Mouse (Mus musculus): Measurements from ENCODE around the gene Olfr73. TPM values are rescaled to one million over a fixed set of nuclear protein-coding genes. Genes with fewer than 3 reads are reported as not detected.
"Not testable (repeated sequence)": the region's sequence is repeated elsewhere in the genome, so short reads cannot be mapped to it uniquely, and the experiment has no call there.

Olfr73 gene
- polyA plus RNA-seq (2011; ENCODE audit: insufficient read depth, insufficient read length, low replicate concordance, missing spikeins) = not detected in 2 replicates

DNA sequence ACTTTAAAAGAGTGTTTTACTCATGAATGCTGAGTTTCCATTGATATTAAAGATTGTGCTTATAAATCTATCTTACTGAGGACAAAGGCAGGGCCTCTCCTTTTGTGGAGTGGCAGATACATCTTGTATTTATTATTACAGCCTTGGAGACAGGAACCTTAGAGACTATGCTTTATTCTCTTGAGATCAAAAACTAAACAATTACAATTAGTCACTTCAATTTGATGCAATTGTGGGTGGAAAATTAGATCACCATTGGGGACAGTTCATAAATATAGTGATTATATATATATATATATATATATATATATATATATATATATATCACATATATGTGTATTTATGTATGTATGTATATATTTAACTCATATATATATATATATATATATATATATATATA, at the start of gene Olfr73:
Olfr73 (minus strand) TSS at position 101 of the 400 bp plus-strand sequence.
- Histone ChIP-seq H3K27ac (ENCODE audit: control insufficient read depth, insufficient read depth, low read depth, low read length, poor library complexity) (no peak within 1 kb of the TSS), H3K4me1 (ENCODE audit: control insufficient read depth, insufficient read depth, low read length) (no peaks in the 10 kb centered on the region), H3K4me3 (replicated peaks; ENCODE audit: control insufficient read depth, low read depth, low read length) (no peak within 1 kb of the TSS)
- TF ChIP-seq CTCF (IDR thresholded peaks at IDR 0.05; ENCODE audit: control insufficient read depth, insufficient read depth, low read length) = no peak
- TF ChIP-seq POLR2A (IDR thresholded peaks at IDR 0.05; ENCODE audit: borderline replicate concordance, control insufficient read depth, low read depth, low read length) = no peak

DNA sequence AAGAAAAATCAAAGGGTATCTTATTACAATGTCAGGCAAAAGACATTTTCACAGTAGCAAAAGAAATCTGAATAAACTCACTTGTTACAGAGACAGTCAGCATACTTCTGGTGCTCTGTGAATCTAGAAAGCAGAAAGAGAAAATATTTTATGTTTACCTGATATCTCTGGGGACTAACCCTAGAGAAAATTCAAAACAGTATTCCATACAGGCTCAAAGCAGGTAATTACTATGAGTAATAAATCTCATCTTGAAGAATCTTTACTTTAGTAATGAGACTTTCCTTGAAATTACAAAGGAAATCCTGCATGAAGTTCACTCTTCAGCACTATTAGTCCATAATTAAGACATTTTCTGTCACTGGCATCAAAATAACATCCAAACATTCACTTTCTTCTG, 34.2 kb upstream of the Olfr73 start, which contains the start of gene Olfr1163:
Olfr1163 (minus strand) TSS at position 101 of the 400 bp plus-strand sequence.
- Histone ChIP-seq H3K27ac (ENCODE audit: control insufficient read depth, insufficient read depth, low read depth, low read length, poor library complexity) (no peak within 1 kb of the TSS), H3K4me3 (replicated peaks; ENCODE audit: control insufficient read depth, low read depth, low read length) (no peak within 1 kb of the TSS), H3K4me1 (ENCODE audit: control insufficient read depth, insufficient read depth, low read length) (no peaks in the 10 kb centered on the region)
- no peak for TF ChIP-seq CTCF (IDR thresholded peaks at IDR 0.05; ENCODE audit: control insufficient read depth, insufficient read depth, low read length)
- no peak for TF ChIP-seq POLR2A (IDR thresholded peaks at IDR 0.05; ENCODE audit: borderline replicate concordance, control insufficient read depth, low read depth, low read length)

DNA sequence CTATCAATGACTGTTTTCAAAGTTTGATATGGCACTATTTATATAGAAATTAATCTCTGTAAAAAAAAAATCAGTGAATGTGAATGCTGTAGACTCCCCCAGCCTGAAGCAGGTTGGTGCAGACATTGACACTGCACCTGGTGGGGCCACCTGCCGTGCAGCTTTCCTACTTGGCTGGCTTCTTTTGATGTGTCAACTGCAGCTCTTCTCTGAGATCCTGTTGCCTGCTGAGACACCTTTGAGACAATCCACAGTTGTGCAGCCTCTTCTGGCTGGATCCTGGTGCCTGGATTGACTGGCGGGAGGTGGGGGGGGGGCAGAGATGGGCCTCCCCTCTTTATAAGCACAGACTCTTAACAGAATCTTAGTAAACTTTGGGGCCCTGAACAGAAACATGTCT, 26.1 kb upstream of the Olfr73 start:
- Histone ChIP-seq H3K4me1 (ENCODE audit: control insufficient read depth, insufficient read depth, low read length) (no peaks in the 10 kb centered on the region), H3K4me3 (replicated peaks; ENCODE audit: control insufficient read depth, low read depth, low read length) (no peak overlapping the region), H3K27ac (ENCODE audit: control insufficient read depth, insufficient read depth, low read depth, low read length, poor library complexity) (no peak overlapping the region)
- WGBS = 77% methylated on average over 2 of the region's 2 CpGs
- TF ChIP-seq CTCF (IDR thresholded peaks at IDR 0.05; ENCODE audit: control insufficient read depth, insufficient read depth, low read length) (no peak), POLR2A (IDR thresholded peaks at IDR 0.05; ENCODE audit: borderline replicate concordance, control insufficient read depth, low read depth, low read length) (no peak)

DNA sequence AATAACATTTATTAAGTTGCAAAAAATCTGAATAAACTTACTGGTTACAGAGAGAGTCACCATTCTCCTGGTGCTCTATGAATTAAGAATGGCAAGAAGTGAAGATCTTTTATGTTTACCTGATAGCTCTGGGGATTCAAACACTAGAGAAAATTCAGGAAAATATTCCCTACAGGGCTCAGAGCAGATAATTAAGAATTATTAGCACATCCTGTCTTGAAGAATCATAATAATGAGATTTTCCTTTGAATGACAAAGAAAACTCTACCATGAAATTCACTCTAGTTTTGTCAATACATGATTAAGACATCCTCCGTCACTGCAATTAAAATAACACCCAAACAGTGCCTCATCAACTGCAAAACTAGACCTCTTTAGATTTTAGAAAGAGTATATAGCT, 13.5 kb upstream of the Olfr73 start, which contains the start of gene Olfr1162:
Olfr1162 (minus strand) TSS at position 101 of the 400 bp plus-strand sequence.
- Histone ChIP-seq H3K4me1 (ENCODE audit: control insufficient read depth, insufficient read depth, low read length) (no peaks in the 10 kb centered on the region), H3K27ac (ENCODE audit: control insufficient read depth, insufficient read depth, low read depth, low read length, poor library complexity) (no peak within 1 kb of the TSS), H3K4me3 (replicated peaks; ENCODE audit: control insufficient read depth, low read depth, low read length) (no peak within 1 kb of the TSS)
- WGBS = 63% methylated on average over 1 of the region's 1 CpGs
- TF ChIP-seq POLR2A (IDR thresholded peaks at IDR 0.05; ENCODE audit: borderline replicate concordance, control insufficient read depth, low read depth, low read length) (no peak), CTCF (IDR thresholded peaks at IDR 0.05; ENCODE audit: control insufficient read depth, insufficient read depth, low read length) (no peak)

DNA sequence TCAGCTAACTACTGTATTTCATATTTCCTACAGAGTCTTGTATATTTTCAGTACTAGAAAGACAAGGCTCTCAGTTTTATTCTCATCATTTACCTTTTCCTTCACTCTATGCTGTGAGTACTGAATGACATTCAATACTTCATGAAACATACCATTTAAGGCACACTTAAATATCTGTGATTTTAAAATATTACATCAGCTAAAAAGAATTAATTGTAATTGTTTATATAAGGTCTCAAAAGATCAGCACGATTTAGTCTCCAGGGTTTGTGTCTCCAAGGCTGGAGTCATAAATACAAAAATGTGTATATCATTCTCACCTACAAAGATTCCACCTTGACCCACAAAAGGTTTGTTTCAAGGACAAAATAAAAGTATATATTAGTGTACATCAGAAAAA, 15.0 kb downstream of the Olfr73 start, which contains the start of gene Olfr1161:
Olfr1161 (plus strand) TSS at position 301 of the 400 bp plus-strand sequence.
- H3K4me3 ChIP-seq (replicated peaks; ENCODE audit: control insufficient read depth, low read depth, low read length); H3K27ac ChIP-seq (ENCODE audit: control insufficient read depth, insufficient read depth, low read depth, low read length, poor library complexity); H3K4me1 ChIP-seq (ENCODE audit: control insufficient read depth, insufficient read depth, low read length): not testable (repeated sequence)
- 72% methylated on average over 1 of the region's 1 CpGs for WGBS

DNA sequence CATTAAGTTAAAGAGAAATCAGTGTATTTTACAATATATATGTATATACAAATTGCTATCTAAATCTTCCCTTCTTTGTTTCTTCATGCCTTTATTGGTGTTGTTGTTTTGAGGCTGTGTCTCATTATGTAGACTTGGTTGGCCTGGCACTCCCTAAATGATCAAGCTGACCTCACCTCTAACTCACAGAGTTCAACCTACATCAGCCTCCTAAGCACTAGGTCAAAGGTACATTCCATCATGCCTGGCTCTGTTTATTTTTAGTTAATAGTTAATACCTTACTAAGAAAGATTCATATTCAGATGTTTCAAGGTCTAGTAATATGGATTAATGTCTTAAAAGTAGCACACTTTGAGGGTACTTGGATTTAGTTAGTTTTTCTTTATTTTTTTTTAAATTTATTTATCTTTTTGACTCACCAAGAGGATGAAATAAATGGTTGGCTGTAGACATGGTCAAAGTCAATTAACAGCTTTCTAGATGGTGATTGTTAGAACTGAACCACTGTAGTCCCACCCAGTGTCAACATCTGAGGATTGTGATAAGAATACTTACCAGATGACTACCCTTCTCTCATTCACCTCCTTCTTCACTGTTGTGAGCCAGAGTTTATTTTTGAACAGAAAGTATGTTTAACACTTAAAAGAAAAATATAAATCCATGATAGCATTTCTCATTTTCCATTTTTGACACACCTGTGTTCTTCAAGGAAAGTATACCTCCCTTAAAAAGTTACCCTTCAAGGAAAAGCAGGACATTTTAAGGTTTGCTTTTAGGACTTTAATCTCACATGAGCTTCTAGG, 29.8 kb downstream of the Olfr73 start, which contains the start of gene Olfr1160:
Olfr1160 (minus strand) TSS at position 754 of the 804 bp plus-strand sequence.
- no peak within 1 kb of the TSS for H3K4me3 ChIP-seq (replicated peaks; ENCODE audit: control insufficient read depth, low read depth, low read length)
- H3K4me1 ChIP-seq (ENCODE audit: control insufficient read depth, insufficient read depth, low read length) = no peaks in the 10 kb centered on the region
- no peak within 1 kb of the TSS for H3K27ac ChIP-seq (ENCODE audit: control insufficient read depth, insufficient read depth, low read depth, low read length, poor library complexity)
- TF ChIP-seq CTCF (IDR thresholded peaks at IDR 0.05; ENCODE audit: control insufficient read depth, insufficient read depth, low read length) (no peak), POLR2A (IDR thresholded peaks at IDR 0.05; ENCODE audit: borderline replicate concordance, control insufficient read depth, low read depth, low read length) (no peak)

DNA sequence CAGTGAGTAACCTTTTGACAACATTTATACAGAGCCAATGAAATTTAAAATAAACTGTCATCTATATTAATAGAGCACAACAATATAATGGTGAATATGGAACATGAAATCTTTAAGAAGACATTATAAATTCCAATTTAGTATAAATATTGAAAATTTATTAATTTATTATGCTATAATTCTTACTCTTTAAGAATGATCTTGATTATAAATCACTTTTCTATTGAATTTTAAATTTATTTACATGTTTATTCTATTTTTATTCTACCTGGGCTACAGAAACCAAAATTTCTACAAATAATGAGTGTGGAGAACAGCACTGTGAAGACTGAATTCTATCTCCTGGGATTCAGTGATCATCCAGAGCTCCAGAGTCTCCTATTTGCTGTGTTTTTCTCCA, 47.7 kb downstream of the Olfr73 start, which contains the start of gene Olfr1158:
Olfr1158 (plus strand) TSS at position 301 of the 400 bp plus-strand sequence.
- no peak for TF ChIP-seq POLR2A (IDR thresholded peaks at IDR 0.05; ENCODE audit: borderline replicate concordance, control insufficient read depth, low read depth, low read length)
- no peak for TF ChIP-seq CTCF (IDR thresholded peaks at IDR 0.05; ENCODE audit: control insufficient read depth, insufficient read depth, low read length)
- Histone ChIP-seq H3K27ac (ENCODE audit: control insufficient read depth, insufficient read depth, low read depth, low read length, poor library complexity) (no peak within 1 kb of the TSS), H3K4me3 (replicated peaks; ENCODE audit: control insufficient read depth, low read depth, low read length) (no peak within 1 kb of the TSS), H3K4me1 (ENCODE audit: control insufficient read depth, insufficient read depth, low read length) (no peaks in the 10 kb centered on the region)

Other genes starting within 250 kb of the Olfr73 start
- gene Olfr1143, start 237.1 kb downstream of the Olfr73 start, polyA plus RNA-seq (2011; ENCODE audit: insufficient read depth, insufficient read length, low replicate concordance, missing spikeins) = not detected in 2 replicates
- gene Olfr1145, start 227.9 kb downstream of the Olfr73 start, polyA plus RNA-seq (2011; ENCODE audit: insufficient read depth, insufficient read length, low replicate concordance, missing spikeins) = not detected in 2 replicates
- not detected in 2 replicates for gene Olfr1148, start 207.2 kb downstream of the Olfr73 start, polyA plus RNA-seq (2011; ENCODE audit: insufficient read depth, insufficient read length, low replicate concordance, missing spikeins)
- gene Olfr1150-ps1, start 193.7 kb downstream of the Olfr73 start, polyA plus RNA-seq (2011; ENCODE audit: insufficient read depth, insufficient read length, low replicate concordance, missing spikeins) = not detected in 2 replicates
- not detected in 2 replicates for gene Olfr1151, start 181.8 kb downstream of the Olfr73 start, polyA plus RNA-seq (2011; ENCODE audit: insufficient read depth, insufficient read length, low replicate concordance, missing spikeins)
- 0.54 and 1.6 TPM in 2 replicates for gene Olfr1152, start 171.2 kb downstream of the Olfr73 start, polyA plus RNA-seq (2011; ENCODE audit: insufficient read depth, insufficient read length, low replicate concordance, missing spikeins)
- gene Olfr1153, start 142.7 kb downstream of the Olfr73 start, polyA plus RNA-seq (2011; ENCODE audit: insufficient read depth, insufficient read length, low replicate concordance, missing spikeins) = not detected in 2 replicates
- gene Olfr1154, start 132.5 kb downstream of the Olfr73 start, polyA plus RNA-seq (2011; ENCODE audit: insufficient read depth, insufficient read length, low replicate concordance, missing spikeins) = not detected in 2 replicates
- gene Olfr1155, start 92.6 kb downstream of the Olfr73 start, polyA plus RNA-seq (2011; ENCODE audit: insufficient read depth, insufficient read length, low replicate concordance, missing spikeins) = not detected in 2 replicates
- not detected in 2 replicates for gene Olfr1156, start 84.6 kb downstream of the Olfr73 start, polyA plus RNA-seq (2011; ENCODE audit: insufficient read depth, insufficient read length, low replicate concordance, missing spikeins)
- gene Olfr1157, start 69.4 kb downstream of the Olfr73 start, polyA plus RNA-seq (2011; ENCODE audit: insufficient read depth, insufficient read length, low replicate concordance, missing spikeins) = not detected in 2 replicates
- not detected in 2 replicates for gene Olfr74, start 63.0 kb downstream of the Olfr73 start, polyA plus RNA-seq (2011; ENCODE audit: insufficient read depth, insufficient read length, low replicate concordance, missing spikeins)
- not detected in 2 replicates for gene Olfr1158, start 47.6 kb downstream of the Olfr73 start, polyA plus RNA-seq (2011; ENCODE audit: insufficient read depth, insufficient read length, low replicate concordance, missing spikeins)
- gene Olfr1160, start 29.4 kb downstream of the Olfr73 start, polyA plus RNA-seq (2011; ENCODE audit: insufficient read depth, insufficient read length, low replicate concordance, missing spikeins) = not detected in 2 replicates
- not detected in 2 replicates for gene Olfr1161, start 14.9 kb downstream of the Olfr73 start, polyA plus RNA-seq (2011; ENCODE audit: insufficient read depth, insufficient read length, low replicate concordance, missing spikeins)
- gene Olfr1162, start 13.4 kb upstream of the Olfr73 start, polyA plus RNA-seq (2011; ENCODE audit: insufficient read depth, insufficient read length, low replicate concordance, missing spikeins) = 0.34 and 0.92 TPM in 2 replicates
- gene Olfr1163, start 34.1 kb upstream of the Olfr73 start, polyA plus RNA-seq (2011; ENCODE audit: insufficient read depth, insufficient read length, low replicate concordance, missing spikeins) = not detected in 2 replicates
- not detected in 2 replicates for gene Olfr1164, start 56.3 kb upstream of the Olfr73 start, polyA plus RNA-seq (2011; ENCODE audit: insufficient read depth, insufficient read length, low replicate concordance, missing spikeins)
- not detected in 2 replicates for gene Olfr1166, start 90.6 kb upstream of the Olfr73 start, polyA plus RNA-seq (2011; ENCODE audit: insufficient read depth, insufficient read length, low replicate concordance, missing spikeins)
- not detected in 2 replicates for gene Olfr1167, start 117.5 kb upstream of the Olfr73 start, polyA plus RNA-seq (2011; ENCODE audit: insufficient read depth, insufficient read length, low replicate concordance, missing spikeins)
- gene Olfr1168, start 144.2 kb upstream of the Olfr73 start, polyA plus RNA-seq (2011; ENCODE audit: insufficient read depth, insufficient read length, low replicate concordance, missing spikeins) = not detected in 2 replicates
- gene Olfr1170, start 190.6 kb upstream of the Olfr73 start, polyA plus RNA-seq (2011; ENCODE audit: insufficient read depth, insufficient read length, low replicate concordance, missing spikeins) = not detected in 2 replicates
- gene Olfr1173, start 242.2 kb upstream of the Olfr73 start, polyA plus RNA-seq (2011; ENCODE audit: insufficient read depth, insufficient read length, low replicate concordance, missing spikeins) = not detected in 2 replicates